Mouse (Mus musculus) megakaryocyte, embryonic 14.5 days (primary cell): Measurements from ENCODE around the gene Capns1. TPM values are rescaled to one million over a fixed set of nuclear protein-coding genes. Genes with fewer than 3 reads are reported as not detected.

ENCODE experiments used
- H3K27me3 ChIP-seq: replicated peaks from 2 replicates; pipeline ENCODE3; 2012; ENCODE audit warnings: inconsistent platforms
- H3K36me3 ChIP-seq: replicated peaks from 2 replicates; pipeline ENCODE3; 2012; ENCODE audit warnings: low read length, inconsistent platforms, mixed read lengths
- H3K4me1 ChIP-seq: 2 replicates; pipeline ENCODE4 v1.6.1; 2012; ENCODE audit warnings: inconsistent platforms
- H3K4me3 ChIP-seq: replicated peaks from 2 replicates; pipeline ENCODE3; 2012; ENCODE audit warnings: moderate library complexity, mild to moderate bottlenecking, inconsistent platforms
- H3K9me3 ChIP-seq: 2 replicates; pipeline ENCODE4 v1.6.1; 2012; ENCODE audit warnings: inconsistent platforms
- FLI1 ChIP-seq: IDR thresholded peaks from 2 replicates; pipeline ENCODE4 v1.6.1; 2012; ENCODE audit warnings: low read length, inconsistent platforms, mixed read lengths
- GATA1 ChIP-seq: IDR thresholded peaks from 3 replicates; pipeline ENCODE4 v1.6.1; 2012; ENCODE audit warnings: mixed read lengths, low read length, inconsistent platforms, borderline replicate concordance
- polyA plus RNA-seq: library from polyadenylated mRNA; stranded (reverse); fragments of >175 nt; gene quantifications from 2 replicates; pipeline ENCODE4 v1.2.3, GENCODE M21; 2012; ENCODE audit warnings: low replicate concordance; ENCODE audit not compliant: insufficient read depth

Gene Capns1
- polyA plus RNA-seq, 1 experiment = 208 TPM

DNA sequence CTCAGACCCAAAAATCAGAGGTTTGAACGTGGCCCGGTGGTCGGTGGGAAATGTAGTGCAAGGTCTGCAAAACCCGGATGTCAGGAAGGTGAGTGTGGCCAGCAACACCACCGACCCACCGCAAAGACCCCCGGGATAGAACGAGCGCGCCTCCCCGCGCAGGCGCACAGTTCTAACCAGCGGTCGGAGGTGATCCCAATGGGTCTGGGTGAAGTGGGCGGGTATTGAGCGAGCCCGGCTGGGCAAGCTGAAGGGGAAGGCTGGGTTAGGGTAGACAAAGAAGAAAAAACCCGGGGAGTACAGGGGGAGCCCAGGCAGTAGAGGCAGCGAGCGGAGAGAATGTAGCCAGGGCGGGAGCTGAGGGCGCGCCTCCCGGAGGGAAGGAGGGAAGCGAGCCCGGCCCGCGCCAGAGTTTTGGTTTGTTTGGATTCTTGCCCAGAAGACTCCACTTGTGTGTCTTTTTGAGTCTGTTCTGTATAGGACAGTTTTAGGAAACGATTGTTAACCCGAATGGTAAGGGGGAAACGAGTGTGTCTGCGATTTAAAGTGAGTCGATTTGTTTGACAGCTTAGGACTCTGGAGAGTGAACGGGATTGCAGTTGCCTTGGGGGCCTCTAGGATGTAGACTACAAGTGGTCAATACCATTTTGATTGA, 54.9 kb downstream of the Capns1 start:
- Histone ChIP-seq H3K4me1 (no peaks in the 10 kb centered on the region), H3K27me3 (peaks cover 6% of the 10 kb centered on the region), H3K9me3 (peaks cover 88% of the 10 kb centered on the region), H3K36me3 (peaks cover 70% of the 10 kb centered on the region), H3K4me3 (peak overlapping the region; percentile 78)
- TF ChIP-seq GATA1 (no peak), FLI1 (no peak)

DNA sequence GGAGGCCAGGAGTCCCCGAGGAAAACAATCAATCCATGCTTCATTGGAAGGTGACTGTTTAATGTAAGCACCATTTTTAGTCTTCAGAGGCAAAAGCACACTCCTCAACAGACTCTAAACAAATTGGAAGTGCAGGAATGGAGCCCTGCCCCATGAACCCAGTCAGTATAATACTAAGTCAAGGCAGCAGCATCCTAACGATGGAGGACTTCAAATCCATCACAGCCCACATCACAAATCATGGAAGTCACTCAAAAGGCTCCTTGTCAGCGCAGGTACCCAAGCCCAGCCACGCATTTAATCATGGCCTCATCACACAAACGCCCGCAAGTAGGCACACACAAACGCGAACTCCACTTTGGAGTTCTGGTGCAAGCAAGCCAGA, 55.4 kb downstream of the Capns1 start:
- H3K27me3 ChIP-seq = peaks cover 6% of the 10 kb centered on the region
- no peaks in the 10 kb centered on the region for H3K4me1 ChIP-seq
- H3K4me3 ChIP-seq = peak overlapping the region; percentile 78
- peaks cover 70% of the 10 kb centered on the region for H3K36me3 ChIP-seq
- peaks cover 88% of the 10 kb centered on the region for H3K9me3 ChIP-seq
- TF ChIP-seq GATA1 (no peak), FLI1 (no peak)

Other genes starting within 250 kb of the Capns1 start
- gene Zfp74, start 244.7 kb downstream of the Capns1 start, polyA plus RNA-seq = 1.2 TPM in 1 of 2 replicates, not detected in the other
- gene Zfp568, start 214.9 kb downstream of the Capns1 start, polyA plus RNA-seq = 0.43 and 0.93 TPM in 2 replicates
- gene Zfp14, start 147.4 kb downstream of the Capns1 start, polyA plus RNA-seq = not detected in 2 replicates
- gene Zfp82, start 125.9 kb downstream of the Capns1 start, polyA plus RNA-seq = 0.21 TPM in 1 of 2 replicates, not detected in the other
- not detected in 2 replicates for gene Gm26920, start 108.4 kb downstream of the Capns1 start, polyA plus RNA-seq
- 0.37 TPM in 1 of 2 replicates, not detected in the other for gene Zfp566, start 108.3 kb downstream of the Capns1 start, polyA plus RNA-seq
- 0.26 TPM in 1 of 2 replicates, not detected in the other for gene Zfp260, start 104.0 kb downstream of the Capns1 start, polyA plus RNA-seq
- not detected in 2 replicates for gene Zfp382, start 76.9 kb downstream of the Capns1 start, polyA plus RNA-seq
- 2.6 TPM in 1 of 2 replicates, not detected in the other for gene Zfp146, start 29.1 kb downstream of the Capns1 start, polyA plus RNA-seq
- 2.4 TPM in 1 of 2 replicates, not detected in the other for gene Cox7a1, start 14.7 kb downstream of the Capns1 start, polyA plus RNA-seq
- gene Polr2i, start 33.1 kb upstream of the Capns1 start, polyA plus RNA-seq = 13.7 and 67.3 TPM in 2 replicates
- gene Tbcb, start 33.5 kb upstream of the Capns1 start, polyA plus RNA-seq = 21.7 and 73.2 TPM in 2 replicates
- gene Ovol3, start 36.9 kb upstream of the Capns1 start, polyA plus RNA-seq = not detected in 2 replicates
- not detected in 2 replicates for gene Thap8, start 81.3 kb upstream of the Capns1 start, polyA plus RNA-seq
- 35.7 and 93.0 TPM in 2 replicates for gene Wdr62, start 81.6 kb upstream of the Capns1 start, polyA plus RNA-seq
- gene Clip3, start 92.9 kb upstream of the Capns1 start, polyA plus RNA-seq = 0.34 TPM in 1 of 2 replicates, not detected in the other
- gene Alkbh6, start 109.9 kb upstream of the Capns1 start, polyA plus RNA-seq = 78.7 and 108 TPM in 2 replicates
- 2.6 TPM in 1 of 2 replicates, not detected in the other for gene Syne4, start 116.0 kb upstream of the Capns1 start, polyA plus RNA-seq
- 0.25 TPM in 1 of 2 replicates, not detected in the other for gene E130208F15Rik, start 122.9 kb upstream of the Capns1 start, polyA plus RNA-seq
- 9.8 and 13.7 TPM in 2 replicates for gene Sdhaf1, start 125.1 kb upstream of the Capns1 start, polyA plus RNA-seq
- gene Lrfn3, start 164.0 kb upstream of the Capns1 start, polyA plus RNA-seq = not detected in 2 replicates
- 20.9 and 273 TPM in 2 replicates for gene Tyrobp, start 214.9 kb upstream of the Capns1 start, polyA plus RNA-seq
- 11.1 and 14.2 TPM in 2 replicates for gene Hcst, start 221.0 kb upstream of the Capns1 start, polyA plus RNA-seq
- gene Nfkbid, start 222.9 kb upstream of the Capns1 start, polyA plus RNA-seq = 8.3 and 10.0 TPM in 2 replicates
- gene Aplp1, start 246.7 kb upstream of the Capns1 start, polyA plus RNA-seq = 2.1 and 5.5 TPM in 2 replicates